Mouse (Mus musculus) liver, embryonic 14.5 days (tissue): ENCODE results near the gene A630095N17Rik.

Experiments used
- CTCF ChIP-seq: IDR thresholded peaks from 2 replicates; pipeline ENCODE4 v1.5.1; 2016; ENCODE audit warnings: antibody characterized with exemption, low read depth, control low read depth
- EP300 ChIP-seq: IDR thresholded peaks from 2 replicates; pipeline ENCODE4 v1.6.1; 2016; ENCODE audit warnings: antibody characterized with exemption, low read depth

- TF ChIP-seq CTCF (peak; percentile 15; the same call in 1 of the 2 replicates), EP300 (no peak)
Measured at GRCm38 (mm10) chr1:75191622-75192402, 40.1 kb downstream of the A630095N17Rik start, which contains the start of the genes Ankzf1 and Atg9a.
